Mouse (Mus musculus) ES-E14 (cell line): ENCODE measurements around the gene Uox. TPM values are rescaled to one million over a fixed set of nuclear protein-coding genes. Genes with fewer than 3 reads are reported as not detected.

ENCODE experiments used
- DNase-seq: peaks from one replicate; pipeline ENCODE4 v3.0.0-alpha.2; 2013; ENCODE audit warnings: low read depth, low spot score
- H3K27ac ChIP-seq: 2 replicates; pipeline ENCODE4 v1.5.1; 2012; ENCODE audit warnings: low read depth, mild to moderate bottlenecking, low read length, moderate library complexity, mixed read lengths; ENCODE audit not compliant: poor library complexity, insufficient read depth, severe bottlenecking
- H3K36me3 ChIP-seq: 2 replicates; pipeline ENCODE4 v1.6.1; 2012; ENCODE audit warnings: mild to moderate bottlenecking, low read length, moderate library complexity, mixed read lengths; ENCODE audit not compliant: control insufficient read depth, poor library complexity, insufficient read depth, severe bottlenecking
- H3K4me1 ChIP-seq, 2 experiments: fragments of 150-350 bp in 1 of 2; sonication (generic) in 1 of 2; 2 replicates each; pipeline ENCODE4 v1.6.1; 2012; ENCODE audit warnings: low read length in 2 of 2, mild to moderate bottlenecking in 1 of 2, mixed read lengths in 1 of 2; ENCODE audit not compliant: control insufficient read depth in 2 of 2, insufficient read depth in 2 of 2, poor library complexity in 1 of 2
- H3K4me3 ChIP-seq, 2 experiments: fragments of 150-350 bp in 1 of 2; sonication (generic) in 1 of 2; 2 replicates each; pipeline ENCODE4 v1.5.1; 2012; ENCODE audit warnings: low read length in 2 of 2, low read depth in 1 of 2, mild to moderate bottlenecking in 1 of 2, mixed read lengths in 1 of 2; ENCODE audit not compliant: insufficient read depth in 1 of 2, poor library complexity in 1 of 2, severe bottlenecking in 1 of 2
- H3K9ac ChIP-seq: 2 replicates; pipeline ENCODE4 v1.6.1; 2012; ENCODE audit warnings: low read depth, mild to moderate bottlenecking, low read length, mixed read lengths; ENCODE audit not compliant: poor library complexity, insufficient read depth, severe bottlenecking
- H3K9me3 ChIP-seq: fragments of 150-350 bp; sonication (generic); 2 replicates; pipeline ENCODE4 v1.6.1; 2012; ENCODE audit warnings: low read depth, mild to moderate bottlenecking, low read length; ENCODE audit not compliant: control insufficient read depth, insufficient read depth
- CHD2 ChIP-seq: IDR thresholded peaks from 2 replicates; pipeline ENCODE4 v1.6.1; 2014; ENCODE audit warnings: mild to moderate bottlenecking, low read depth, low read length, inconsistent platforms
- HCFC1 ChIP-seq: IDR thresholded peaks from 2 replicates; pipeline ENCODE4 v1.6.1; 2012; ENCODE audit warnings: low read length, inconsistent platforms, borderline replicate concordance; ENCODE audit not compliant: insufficient read depth
- MAFK ChIP-seq: IDR thresholded peaks from 2 replicates; pipeline ENCODE4 v1.6.1; 2014; ENCODE audit warnings: mild to moderate bottlenecking, low read depth, low read length, inconsistent platforms; ENCODE audit not compliant: insufficient read depth
- ZC3H11A ChIP-seq: IDR thresholded peaks from 2 replicates; pipeline ENCODE4 v1.6.1; 2012; ENCODE audit warnings: low read depth, mild to moderate bottlenecking, inconsistent platforms, low read length, borderline replicate concordance
- ZNF384 ChIP-seq: IDR thresholded peaks from 2 replicates; pipeline ENCODE4 v1.6.1; 2012; ENCODE audit warnings: low read depth, low read length, inconsistent platforms
- in situ Hi-C, 2 experiments: fragments of 600-800 bp; cut with MboI; formaldehyde crosslinking; loops; one replicate each; pipeline ENCODE4 v1.15.1; 2025; ENCODE audit warnings: low sequenced_read_pairs in 2 of 2, inconsistent platforms in 1 of 2; ENCODE audit not compliant: unreplicated experiment in 2 of 2
- total RNA-seq: library from RNA; depleted of rRNA; stranded (reverse); fragments of 300-350 nt; gene quantifications from 2 replicates; pipeline ENCODE4 v1.2.3, GENCODE M21; 2012

The Uox gene
- total RNA-seq, 1 experiment: not detected

DNA sequence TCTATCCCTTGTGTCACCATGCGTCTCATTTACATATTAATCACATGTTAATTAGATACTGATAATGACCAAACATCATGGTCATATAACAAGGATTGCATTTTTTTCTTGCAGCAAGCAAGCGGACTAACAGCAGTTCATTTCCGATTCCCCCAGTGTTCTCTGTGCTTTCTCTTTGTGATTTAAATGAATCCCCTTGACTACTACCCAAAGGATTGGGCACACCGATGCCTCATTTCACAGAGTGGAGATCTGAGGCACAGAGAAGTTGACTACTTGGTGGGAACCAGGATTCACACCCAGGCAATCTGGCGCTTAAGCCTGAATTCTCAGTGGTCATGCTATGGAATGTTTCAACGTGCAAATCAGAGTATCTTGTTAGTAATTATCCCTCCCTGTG is 35.2 kb upstream of the Uox start:
- Histone ChIP-seq H3K9me3 (no peaks in the 10 kb centered on the region), H3K9ac (no peak overlapping the region), H3K4me3 (no peak overlapping the region), H3K4me1 (peaks cover 0 to 3% of the 10 kb centered on the region in 2 experiments; a peak in 1 of 4 replicates), H3K36me3 (no peaks in the 10 kb centered on the region), H3K27ac (no peak overlapping the region)
- TF ChIP-seq MAFK (no peak), CHD2 (no peak)
- peak; percentile 15 for DNase-seq
- in situ Hi-C loops: no loop called here

DNA sequence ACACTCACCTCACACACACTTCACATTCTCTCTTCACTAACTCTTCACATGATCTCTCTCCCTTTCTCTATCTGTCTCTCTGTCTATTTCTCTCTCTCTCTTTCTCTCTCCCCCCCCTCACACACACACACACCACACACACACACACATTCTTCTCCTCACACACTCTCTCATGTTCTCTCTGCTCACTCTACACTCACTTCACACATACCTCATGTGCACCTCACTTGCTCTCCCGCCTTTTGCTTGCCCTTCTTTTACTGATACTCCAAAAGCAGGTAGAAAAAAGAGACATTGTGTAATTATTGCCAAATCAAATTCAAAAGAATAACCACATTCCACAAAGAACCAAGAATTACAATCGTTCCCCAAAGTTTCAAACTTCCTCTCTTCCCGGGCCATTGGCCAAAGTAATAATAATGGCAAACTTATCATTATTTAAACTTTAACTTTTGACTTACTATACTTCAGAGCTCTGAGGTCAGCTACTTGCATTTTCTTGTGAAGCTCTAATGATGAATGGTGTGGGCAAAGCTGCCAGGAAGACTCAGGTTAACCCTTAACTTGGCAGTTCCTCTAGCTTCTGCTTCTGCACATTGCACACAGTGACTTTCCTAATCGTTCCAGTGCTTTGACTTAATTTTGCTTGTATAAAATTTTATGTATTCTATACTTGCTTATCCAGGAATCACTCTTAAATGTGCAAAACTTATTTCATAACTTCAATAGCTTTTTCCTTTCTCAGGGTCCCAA is 29.5 kb upstream of the Uox start:
- Histone ChIP-seq H3K9me3 (0 out of 2 replicates have a peak, but pooled peaks cover 2% of the 10 kb centered on the region), H3K36me3 (no peaks in the 10 kb centered on the region), H3K4me3 (no peak overlapping the region), H3K9ac (no peak overlapping the region), H3K4me1 (peaks cover 0 to 7% of the 10 kb centered on the region in 2 experiments; a peak in 2 of 4 replicates), H3K27ac (no peak overlapping the region)
- TF ChIP-seq ZC3H11A (no peak), CHD2 (no peak), ZNF384 (no peak), MAFK (no peak), HCFC1 (no peak)
- no peak for DNase-seq
- in situ Hi-C loops: no loop called here

DNA sequence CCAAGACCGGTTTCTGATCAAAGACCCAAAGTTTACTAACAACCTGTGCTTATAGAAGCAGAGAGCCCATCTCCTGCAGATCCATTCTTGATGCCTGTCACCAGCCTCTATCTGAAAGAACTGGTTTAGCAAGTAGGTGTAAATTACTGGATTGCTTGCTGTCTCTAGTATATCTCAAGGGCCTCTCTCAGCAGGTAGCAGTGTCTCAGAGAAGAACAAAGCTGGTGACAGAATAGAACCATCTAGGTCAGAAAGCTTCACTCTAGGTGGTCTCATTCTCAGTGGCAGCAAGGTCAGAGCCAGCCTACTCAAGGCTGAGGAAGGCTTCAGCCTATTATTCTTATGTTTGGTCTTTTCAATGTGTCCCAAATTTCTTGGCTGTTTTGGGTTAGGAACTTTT is 26.6 kb upstream of the Uox start:
- H3K36me3 ChIP-seq: no peaks in the 10 kb centered on the region
- DNase-seq: no peak
- H3K4me1 ChIP-seq: peaks cover 0 to 5% of the 10 kb centered on the region in 2 experiments; a peak in 1 of 4 replicates
- TF ChIP-seq ZC3H11A (no peak), HCFC1 (no peak), ZNF384 (no peak), CHD2 (no peak), MAFK (no peak)
- in situ Hi-C loops: no loop called here
- H3K27ac ChIP-seq: no peak overlapping the region
- H3K9me3 ChIP-seq: 0 out of 2 replicates have a peak, but pooled peaks cover 2% of the 10 kb centered on the region
- H3K4me3 ChIP-seq: no peak overlapping the region
- H3K9ac ChIP-seq: no peak overlapping the region

DNA sequence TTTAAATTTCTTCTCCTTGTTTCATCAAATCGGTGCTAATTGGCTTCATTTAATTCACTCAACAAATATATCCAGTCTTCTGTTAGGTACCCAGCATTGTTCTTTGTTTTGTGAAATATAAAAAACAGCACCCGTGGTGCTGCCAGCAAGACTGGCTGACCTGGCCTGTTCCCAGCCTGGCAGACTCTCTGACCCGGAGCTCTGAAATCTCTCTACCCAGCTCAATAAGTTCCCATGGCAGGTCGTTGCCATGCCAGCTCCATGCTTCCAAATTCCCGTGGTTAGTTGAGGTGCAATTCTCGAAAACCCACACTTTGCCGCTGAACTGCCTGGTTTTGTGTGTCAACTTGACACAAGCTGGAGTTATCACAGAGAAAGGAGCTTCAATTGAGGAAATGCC is 15.4 kb upstream of the Uox start:
- Histone ChIP-seq H3K9me3 (no peaks in the 10 kb centered on the region), H3K9ac (no peak overlapping the region), H3K4me3 (no peak overlapping the region), H3K4me1 (no peaks in the 10 kb centered on the region), H3K27ac (no peak overlapping the region), H3K36me3 (no peaks in the 10 kb centered on the region)
- no peak for DNase-seq
- TF ChIP-seq ZNF384 (no peak), CHD2 (no peak), HCFC1 (no peak)
- in situ Hi-C loops: no loop called here

DNA sequence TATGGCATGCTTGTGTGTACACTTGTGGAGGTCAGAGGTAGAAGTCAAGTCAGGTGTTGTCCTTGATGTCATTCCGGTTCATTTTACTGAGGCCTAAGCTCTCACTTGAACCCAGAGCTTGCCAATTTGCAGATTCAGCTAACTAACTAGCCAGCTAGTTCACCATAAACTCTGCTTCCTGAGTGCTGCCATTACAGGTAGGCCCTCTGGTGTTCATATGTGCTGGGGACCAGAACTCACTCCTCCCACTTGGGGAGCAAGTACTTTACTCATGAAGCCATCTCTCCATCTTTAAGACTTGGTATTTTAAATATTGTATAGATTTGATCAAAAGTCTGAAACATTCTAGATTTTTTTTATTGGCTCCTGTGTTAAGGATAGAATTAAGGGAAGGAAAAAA is 13.7 kb upstream of the Uox start:
- in situ Hi-C loops: no loop called here
- Histone ChIP-seq H3K36me3 (no peaks in the 10 kb centered on the region), H3K4me1 (no peaks in the 10 kb centered on the region), H3K9ac (no peak overlapping the region), H3K9me3 (no peaks in the 10 kb centered on the region), H3K4me3 (no peak overlapping the region), H3K27ac (no peak overlapping the region)
- no peak for DNase-seq
- no peak for TF ChIP-seq ZNF384
- TF ChIP-seq MAFK: no peak
- no peak for TF ChIP-seq HCFC1
- no peak for TF ChIP-seq CHD2
- TF ChIP-seq ZC3H11A: no peak
